Mouse (Mus musculus): Measurements from ENCODE around the gene Fam131b. TPM values are rescaled to one million over a fixed set of nuclear protein-coding genes. Genes with fewer than 3 reads are reported as not detected.

The Fam131b gene
- total RNA-seq, 1 experiment from 2014 or later = not detected

DNA sequence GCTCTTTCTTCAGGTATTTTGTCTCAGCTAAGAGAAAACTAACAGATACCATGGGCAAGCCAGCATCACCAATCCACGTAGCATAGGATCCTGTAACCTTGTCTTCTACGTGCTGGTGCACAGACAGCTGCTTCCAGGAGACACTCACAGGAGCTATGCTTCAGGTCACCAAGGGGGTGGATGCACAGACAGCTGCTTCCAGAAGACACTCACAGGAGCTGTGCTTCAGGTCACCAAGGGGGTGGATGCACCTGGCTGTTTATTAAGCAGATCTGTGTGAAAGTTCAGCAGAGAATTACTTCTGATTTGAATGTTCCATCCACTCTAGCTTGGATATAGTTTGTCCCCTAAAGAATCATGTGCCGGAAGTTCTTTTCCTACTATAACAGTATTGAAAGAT lies 6.5 kb upstream of the Fam131b start:
- ATAC-seq (replicated peaks; ENCODE audit: low read depth, poor library complexity, severe bottlenecking) = no peak

DNA sequence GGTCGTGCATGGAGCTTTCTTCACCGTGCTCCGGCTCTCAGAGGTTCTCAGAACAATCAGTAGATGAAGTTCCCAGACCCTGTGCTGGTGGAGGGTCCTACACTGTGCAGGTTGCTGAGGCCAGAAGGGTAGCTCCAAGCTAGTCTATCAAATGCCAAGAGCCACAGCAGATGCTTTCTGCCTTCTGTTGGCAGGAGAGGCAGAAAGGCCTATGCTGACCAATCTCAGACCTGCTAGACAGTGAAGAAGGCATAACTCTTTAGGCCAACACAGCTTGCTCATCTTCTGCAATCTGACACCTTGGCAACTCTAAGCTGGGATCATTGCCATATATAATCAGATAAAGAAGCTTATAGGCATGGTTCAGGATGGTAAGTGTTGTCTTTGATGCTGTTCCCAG lies 5.8 kb upstream of the Fam131b start:
- ATAC-seq (replicated peaks; ENCODE audit: low read depth, poor library complexity, severe bottlenecking) = no peak

DNA sequence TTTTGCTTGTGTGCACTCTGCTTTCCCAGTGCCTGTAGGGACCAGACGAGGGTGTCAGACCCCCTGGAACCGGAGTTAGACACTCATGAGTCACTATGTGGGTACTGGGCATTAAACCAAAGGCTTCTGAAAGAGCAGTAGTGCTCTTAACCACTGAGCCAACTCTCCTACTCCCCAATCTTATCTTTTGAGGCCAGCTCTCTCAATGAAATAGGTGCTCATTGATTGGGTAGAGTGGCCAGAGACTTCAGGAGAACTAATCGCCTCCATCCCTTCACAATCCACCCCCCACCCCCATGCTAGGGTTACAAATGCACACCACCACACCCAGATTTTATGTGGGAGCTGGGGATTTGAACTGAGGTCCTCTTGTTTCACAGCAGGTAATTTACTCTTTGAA lies 4.3 kb upstream of the Fam131b start:
- ATAC-seq (replicated peaks; ENCODE audit: low read depth, poor library complexity, severe bottlenecking) = no peak

DNA sequence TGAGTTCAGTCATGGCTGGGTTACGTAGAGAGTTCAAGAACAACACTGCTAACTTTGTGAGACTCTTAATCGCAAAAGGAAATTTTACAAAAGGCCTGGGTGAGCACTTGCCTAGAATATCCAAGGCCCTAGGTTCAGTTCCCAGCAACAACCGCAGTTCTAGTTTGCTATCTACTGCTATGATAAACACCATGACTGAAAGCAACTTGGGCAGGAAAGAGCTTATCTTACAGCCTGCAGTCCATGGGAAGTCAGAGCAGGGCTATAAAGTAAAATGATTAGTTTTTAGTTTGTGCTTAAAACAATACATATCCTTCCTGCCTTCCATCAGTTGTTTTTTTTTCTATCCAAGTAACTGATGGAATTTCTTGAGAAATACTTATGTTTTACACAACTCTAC lies 2.1 kb upstream of the Fam131b start:
- no peak for ATAC-seq (replicated peaks; ENCODE audit: low read depth, poor library complexity, severe bottlenecking)

DNA sequence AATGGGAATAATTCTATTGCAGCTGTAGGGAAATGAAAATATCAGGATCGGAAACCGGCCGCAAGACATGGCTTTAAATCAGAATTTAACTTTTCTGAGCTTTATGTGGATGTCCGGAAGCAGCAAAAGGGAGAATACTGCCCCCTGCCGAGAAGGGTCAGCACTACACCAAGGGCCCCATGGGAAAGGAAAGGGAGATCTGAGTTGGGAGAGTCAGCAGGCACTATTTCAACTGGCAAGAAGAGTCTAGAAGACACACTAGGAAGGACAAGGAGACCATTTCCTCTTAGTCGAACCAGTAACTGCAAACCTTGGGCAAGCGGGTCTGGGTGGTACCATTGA lies 796 bp upstream of the Fam131b start:
- ATAC-seq (replicated peaks; ENCODE audit: low read depth, poor library complexity, severe bottlenecking) = peak; percentile 84

DNA sequence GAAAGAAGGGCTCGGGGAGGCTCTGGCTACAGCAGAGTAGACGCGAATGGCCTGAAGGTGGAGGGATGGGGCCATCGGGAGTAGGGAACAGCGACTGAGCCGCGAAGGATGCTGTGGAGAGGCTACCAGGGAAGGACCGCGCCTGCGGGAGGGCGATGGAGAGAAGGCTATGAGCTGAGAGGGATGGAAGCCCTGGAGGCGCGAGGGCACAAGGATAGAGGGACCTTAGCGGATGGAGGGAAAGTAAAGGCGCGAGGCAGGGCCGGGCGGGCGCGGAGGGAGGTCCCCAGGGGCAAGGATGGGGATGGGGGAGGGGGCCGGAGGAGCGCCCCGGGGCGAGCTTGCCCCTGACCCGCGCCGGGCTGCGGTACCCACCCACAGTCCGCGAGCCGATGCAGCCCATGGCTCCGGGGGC lies 369 bp downstream of the Fam131b start:
- 0 out of 2 replicates have a peak, but pooled peaks have one; percentile 17 for ATAC-seq (replicated peaks; ENCODE audit: low read depth, poor library complexity, severe bottlenecking)

DNA sequence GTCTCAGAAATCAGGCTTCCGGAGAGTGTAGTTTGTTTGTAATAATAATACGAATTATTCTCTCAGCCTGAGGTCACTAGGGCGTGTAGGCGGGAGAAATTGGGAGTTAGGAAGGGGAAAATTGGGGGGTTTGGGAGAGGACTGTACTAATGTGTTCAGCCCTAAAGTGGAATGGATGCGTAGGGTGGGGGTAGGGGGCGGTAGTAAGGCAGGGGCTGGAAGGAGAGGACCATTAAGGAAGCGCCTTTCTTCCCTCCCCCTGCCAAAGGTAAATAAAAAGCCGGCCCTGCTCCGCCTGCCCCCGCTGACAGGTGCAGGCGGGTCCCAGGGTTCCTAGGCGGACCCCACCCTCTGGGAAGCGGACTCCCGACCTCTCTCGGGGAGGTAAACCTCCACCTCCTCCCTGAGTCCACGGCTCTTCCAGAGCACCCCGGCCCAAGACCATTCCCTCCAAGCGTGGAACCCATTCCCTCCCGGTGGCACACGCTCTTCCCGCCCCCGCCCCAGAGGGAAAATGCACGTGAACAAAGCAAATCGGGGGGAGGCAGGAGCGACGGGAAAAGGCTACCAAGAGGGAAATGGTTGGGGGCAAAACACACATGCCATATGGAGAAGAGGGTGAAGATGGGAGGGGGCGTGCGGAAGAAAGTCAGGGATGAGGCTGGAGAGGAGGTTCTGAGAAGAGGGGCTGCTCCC lies 924 bp downstream of the Fam131b start:
- no peak for ATAC-seq (replicated peaks; ENCODE audit: low read depth, poor library complexity, severe bottlenecking)

DNA sequence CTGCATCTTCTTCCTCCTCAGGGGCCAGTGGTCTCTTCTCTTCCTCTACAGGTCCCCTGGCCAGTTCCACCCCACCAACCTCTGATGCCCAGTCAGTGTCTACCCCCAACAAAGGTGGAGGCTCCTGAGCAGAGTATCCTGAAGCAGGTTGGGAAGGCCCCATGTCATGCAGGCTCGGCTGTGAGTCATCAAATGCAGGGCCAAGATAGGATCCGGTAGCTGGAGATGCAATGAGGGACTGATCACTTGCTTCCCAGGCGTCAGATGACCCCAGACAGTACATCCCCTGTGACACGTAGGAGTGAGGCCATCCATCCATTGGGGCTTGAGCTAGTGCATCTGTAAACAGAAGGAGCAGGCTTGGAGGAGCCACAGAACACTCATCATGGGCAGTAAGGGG lies 6.2 kb downstream of the Fam131b start:
- ATAC-seq (replicated peaks; ENCODE audit: low read depth, poor library complexity, severe bottlenecking) = no peak

DNA sequence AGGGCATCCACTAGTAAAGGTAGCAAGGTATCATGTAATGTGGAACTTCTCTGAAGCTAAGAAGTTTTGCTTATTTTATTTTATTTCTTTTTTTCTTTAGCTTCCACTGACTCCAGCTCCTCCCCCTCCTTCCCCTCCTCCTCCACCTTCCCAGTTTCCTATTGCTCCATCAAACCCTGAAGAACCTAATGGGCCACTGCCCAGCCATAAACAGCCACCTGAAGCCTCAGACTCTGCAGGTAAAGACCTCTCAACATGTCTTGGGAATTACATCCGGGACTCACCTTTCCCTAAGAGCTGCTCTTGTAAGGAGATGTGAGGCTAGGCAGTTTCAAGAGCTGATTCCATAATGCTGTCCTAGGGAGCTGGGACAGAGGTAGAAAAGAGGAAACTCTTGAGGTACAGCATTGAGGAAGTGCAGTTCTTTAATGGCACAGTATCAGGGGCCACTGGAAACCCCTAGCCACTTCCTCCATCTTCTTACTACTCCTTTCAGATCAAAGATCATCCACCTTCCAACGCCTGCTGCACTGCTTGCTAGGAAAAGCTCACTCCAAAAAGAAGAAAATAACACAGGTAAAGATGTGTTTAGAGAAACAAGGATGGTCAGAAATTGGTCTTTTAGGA lies 13.9 kb downstream of the Fam131b start:
- ATAC-seq (replicated peaks; ENCODE audit: low read depth, poor library complexity, severe bottlenecking) = peak; percentile 87

DNA sequence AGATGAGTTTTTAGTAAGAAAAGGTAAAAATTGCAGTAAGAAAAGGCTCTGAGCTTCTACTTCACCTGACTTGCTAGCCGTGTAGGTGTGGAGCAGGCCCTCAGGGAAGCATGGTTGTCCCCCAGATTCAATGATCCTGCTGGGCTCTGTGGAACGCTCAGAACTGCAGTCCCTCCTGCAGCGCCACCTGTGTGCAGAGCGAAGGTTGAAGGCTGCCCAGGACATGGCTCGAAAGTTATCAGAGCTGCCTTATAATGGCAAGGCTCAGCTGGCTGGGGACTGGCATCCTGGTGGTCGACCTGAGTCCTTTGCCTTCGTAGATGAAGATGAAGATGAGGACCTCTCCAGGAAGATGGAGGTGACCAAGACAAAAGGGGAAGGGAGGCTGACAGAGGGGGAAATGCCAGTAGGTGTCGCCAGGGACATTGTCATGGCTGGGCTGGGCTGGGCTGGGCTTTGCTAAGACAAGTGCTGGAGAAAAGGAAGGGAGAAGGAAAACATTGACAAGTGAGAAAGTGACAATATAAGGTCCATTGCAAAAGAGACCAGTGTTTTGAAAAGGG lies 14.5 kb downstream of the Fam131b start:
- peak; percentile 65 for ATAC-seq (replicated peaks; ENCODE audit: low read depth, poor library complexity, severe bottlenecking)

DNA sequence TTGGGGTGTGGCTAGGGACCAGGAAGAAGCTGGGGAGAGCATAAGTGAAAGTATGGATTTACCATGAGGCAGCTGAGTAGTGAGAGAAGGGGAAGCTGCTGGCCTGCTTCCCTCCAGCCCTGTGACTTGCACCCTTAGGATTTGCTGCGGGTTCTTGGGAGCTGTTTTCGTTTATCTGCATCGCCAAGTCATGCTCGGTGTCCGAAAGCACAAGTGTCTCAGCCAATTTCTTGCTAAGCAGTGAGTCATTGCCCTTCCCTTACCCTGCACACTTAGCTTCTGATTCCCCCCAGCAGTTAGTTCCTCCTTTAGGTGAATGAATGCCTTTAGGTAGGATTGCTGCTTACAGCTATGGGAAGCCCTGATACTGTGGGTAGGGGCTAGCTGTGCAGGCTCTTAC lies 25.1 kb downstream of the Fam131b start:
- peak; percentile 82 for ATAC-seq (replicated peaks; ENCODE audit: low read depth, poor library complexity, severe bottlenecking)

DNA sequence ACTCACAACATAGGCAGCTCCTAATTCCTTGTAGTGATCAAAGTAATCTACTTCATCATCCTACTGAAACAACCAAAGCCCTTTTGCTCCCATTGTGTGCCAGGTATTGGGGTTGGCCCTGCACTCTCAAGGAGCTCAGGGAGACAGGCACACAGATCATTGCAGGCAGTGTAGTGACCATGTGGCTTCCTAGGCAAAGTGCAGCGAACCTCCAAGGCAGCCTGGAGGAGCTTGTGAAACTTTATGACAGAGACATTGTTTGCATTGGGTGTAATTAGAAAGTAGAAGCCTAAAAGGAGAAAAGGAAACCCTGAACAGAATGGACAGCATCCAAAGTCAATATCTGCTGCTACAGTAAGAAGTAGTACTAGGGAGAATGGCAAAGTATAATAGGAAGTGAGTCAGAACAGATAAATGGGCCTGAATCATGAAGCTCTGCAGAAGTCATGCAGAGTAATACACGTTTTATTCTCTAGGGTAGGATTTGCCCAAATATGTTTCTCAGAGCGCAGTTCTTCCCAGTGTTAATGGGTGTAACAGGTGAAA lies 28.8 kb downstream of the Fam131b start:
- ATAC-seq (replicated peaks; ENCODE audit: low read depth, poor library complexity, severe bottlenecking) = no peak

DNA sequence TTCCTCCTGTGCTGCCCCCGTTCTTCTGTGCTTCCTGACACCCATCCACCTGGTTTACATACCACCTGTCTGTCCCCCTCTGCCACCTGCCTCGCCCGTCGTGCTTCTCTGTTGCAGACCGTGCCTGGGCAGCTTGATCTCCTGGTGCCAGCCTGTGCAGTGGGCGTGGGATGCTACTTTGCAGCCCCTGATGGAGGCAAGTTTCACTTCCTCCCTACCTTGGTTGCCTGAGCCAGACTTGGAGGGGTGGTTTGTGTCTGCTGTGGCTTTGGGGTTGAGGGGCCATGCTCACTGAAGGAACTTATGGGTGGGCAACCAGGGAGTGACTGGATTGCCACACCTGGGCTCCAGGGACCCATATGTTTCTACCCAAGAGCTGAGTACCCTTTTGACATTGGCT lies 31.1 kb downstream of the Fam131b start:
- peak; percentile 96 for ATAC-seq (replicated peaks; ENCODE audit: low read depth, poor library complexity, severe bottlenecking)

DNA sequence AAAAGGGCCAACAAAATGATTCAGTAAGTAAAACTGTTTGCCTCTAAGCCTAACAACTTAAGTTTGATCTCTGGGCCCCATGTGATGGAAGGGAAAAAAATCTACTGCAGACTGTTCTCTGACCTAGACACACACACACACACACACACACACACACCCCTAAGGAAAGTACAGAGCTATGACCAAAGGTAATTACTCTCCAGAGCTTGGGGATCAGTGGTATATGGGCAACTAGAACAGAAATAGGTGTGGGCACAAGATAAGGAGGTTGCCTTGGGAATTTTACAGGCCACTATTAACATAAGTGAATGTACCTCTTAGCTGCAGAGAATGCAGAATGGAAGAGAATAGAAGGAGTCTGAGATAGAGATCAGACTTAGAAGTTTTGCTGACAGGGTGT lies 36.9 kb downstream of the Fam131b start:
- no peak for ATAC-seq (replicated peaks; ENCODE audit: low read depth, poor library complexity, severe bottlenecking)

DNA sequence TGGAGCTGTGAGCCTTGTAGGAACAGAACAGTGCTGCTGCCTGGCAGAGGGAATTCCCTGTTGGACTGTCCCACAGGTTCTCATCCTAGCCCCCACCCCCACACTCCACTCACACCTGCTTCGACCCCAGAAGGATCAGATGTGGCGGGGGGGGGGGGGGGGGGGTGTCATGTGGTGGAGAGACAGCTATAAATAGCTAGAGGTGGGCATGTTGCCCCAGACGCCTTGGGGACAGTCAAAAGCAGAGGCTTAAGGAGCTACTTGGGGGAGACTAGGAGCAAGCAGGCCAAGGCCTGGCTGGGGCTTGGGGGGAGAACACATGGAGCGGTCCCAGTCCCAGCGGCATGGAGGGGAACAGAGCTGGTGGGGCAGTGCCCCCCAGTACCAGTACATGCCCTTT lies 38.0 kb downstream of the Fam131b start, which contains the start of gene Clcn1:
Gene Clcn1 (plus strand): TSS at position 238 of the 400 bp plus-strand sequence.
- ATAC-seq (replicated peaks; ENCODE audit: low read depth, poor library complexity, severe bottlenecking) = no peak

DNA sequence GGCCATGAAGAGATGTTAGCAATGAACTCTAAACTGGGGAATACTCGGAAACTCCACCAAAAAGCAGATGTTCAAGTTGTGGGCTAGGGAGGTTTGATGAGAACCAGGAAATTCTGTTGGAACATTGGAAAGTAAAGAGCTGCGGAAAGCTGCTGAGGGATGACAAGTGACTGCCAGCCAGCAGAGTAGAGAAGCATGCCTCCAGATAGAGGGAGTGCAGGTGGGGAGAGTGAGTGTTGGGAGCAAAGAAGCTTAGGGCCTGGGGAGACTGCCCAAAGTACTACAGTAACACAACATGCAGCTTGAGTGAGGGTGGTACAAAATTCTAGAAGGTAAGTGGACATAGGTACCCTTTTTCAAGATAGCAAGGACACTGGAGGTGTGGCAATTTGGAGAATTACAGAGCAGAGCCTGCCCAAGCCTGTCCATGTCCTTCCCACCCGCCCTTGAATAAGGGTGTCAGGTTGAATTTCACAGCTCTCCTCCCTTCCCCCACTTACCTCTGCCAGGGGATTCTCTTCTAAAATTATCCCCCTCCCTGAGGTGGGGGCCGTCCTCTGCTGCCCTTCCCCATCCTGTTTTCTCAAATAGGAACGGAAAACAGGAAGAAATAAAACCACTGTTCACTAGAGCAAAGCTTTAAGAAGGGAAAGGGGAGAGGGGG lies 41.4 kb downstream of the Fam131b start:
- ATAC-seq (replicated peaks; ENCODE audit: low read depth, poor library complexity, severe bottlenecking) = no peak; the same call in 1 of the 2 replicates

DNA sequence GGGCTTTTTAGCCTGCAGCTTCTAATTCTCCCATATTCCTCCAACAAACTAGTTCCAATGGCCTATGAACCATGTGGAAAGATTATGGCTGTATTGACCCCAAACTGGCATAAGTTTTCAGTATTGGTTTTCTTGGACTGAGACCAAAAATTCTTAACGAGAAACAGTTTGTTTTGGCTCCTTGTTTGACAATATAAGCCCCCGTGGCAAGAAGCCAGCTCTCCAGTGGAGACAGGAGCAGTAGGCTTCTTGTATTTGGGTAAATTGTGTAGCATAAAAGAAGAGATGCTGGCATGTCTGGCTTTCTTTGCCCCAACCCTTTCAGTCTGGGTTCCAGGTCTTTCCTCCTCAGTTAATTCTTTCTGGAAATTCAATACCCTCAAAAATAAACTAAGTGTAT lies 48.3 kb downstream of the Fam131b start:
- ATAC-seq (replicated peaks; ENCODE audit: low read depth, poor library complexity, severe bottlenecking) = no peak

DNA sequence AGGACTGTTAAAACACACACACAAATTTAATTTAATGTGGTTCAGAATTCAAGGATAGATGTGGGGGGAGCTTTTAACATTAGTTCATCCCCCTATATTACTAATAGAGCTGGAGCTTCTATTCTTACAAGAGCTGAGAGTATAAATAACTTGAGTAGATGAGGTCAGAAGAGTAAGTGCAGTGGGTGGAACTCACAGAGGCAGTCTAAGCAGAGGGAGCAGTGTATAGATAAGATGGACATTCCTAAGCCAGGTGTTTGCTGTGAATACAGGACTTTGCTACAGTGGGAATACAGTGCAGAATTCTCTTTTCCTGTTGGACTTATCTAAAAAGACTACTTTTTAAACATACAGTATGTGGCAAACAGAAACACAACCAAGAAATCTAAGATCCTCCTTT lies 53.6 kb downstream of the Fam131b start:
- ATAC-seq (replicated peaks; ENCODE audit: low read depth, poor library complexity, severe bottlenecking) = no peak

DNA sequence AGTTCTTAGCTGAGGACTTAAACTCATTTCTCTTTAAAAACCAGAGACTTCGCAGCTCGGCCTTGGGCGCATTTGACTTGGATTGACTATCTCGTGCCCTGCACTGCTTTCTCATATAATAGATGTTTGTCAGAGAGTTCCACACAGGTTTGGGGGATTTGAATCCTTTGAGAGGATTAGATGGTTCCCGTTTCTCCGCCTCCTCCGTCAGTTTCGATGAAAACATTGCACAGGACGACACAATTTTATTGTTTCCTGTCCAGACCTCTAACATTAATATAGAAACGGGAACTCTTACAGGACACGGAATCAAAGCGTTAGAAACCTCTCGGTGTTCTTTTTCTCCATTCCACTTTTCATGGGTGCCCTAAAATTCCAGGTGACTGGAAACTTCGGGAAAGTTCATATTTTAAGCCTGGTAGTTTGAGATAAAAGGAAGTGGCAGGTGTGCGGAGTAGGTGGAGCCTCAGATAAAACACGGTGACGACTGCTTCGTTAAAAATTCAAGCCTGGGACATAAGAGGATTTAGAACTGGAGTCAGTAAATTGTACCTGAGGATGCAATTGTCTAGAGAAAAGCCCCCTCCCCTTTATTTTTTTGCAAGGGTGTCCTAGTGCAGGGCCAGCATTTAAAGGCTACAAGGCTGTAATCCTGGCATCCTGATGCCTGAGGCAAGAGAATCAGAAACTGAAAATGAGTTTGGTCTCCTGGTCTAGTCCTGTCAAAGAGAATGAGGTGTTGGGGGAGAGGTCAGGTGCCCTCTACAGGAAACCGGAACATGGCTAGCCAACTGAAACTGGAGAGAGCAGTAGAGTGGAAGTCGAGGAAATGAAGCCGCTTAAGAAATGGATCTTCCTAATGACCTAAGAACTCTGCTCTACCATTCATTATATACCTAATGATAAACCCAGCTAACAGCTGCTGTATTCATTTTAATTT lies 58.8 kb downstream of the Fam131b start:
- ATAC-seq (replicated peaks; ENCODE audit: low read depth, poor library complexity, severe bottlenecking) = peak; percentile 39
